Mouse (Mus musculus) left cerebral cortex, adult 2 months (tissue): ENCODE measurements around the gene Pip5kl1. TPM values are rescaled to one million over a fixed set of nuclear protein-coding genes. Genes with fewer than 3 reads are reported as not detected.
A peak's percentile ranks its signal among the peaks of the same experiment; 100 is the strongest.

Source experiments
- DNase-seq, 2 experiments: peaks; one replicate each; pipeline ENCODE4 v3.0.0; 2021 to 2022; ENCODE audit warnings: low spot score in 2 of 2, mixed read lengths in 1 of 2; ENCODE audit errors: extremely low spot score in 1 of 2
- H3K27ac ChIP-seq: fragments of 200-600 bp; 2 replicates; pipeline ENCODE4 v1.8.1; 2022
- H3K4me3 ChIP-seq: fragments of 200-600 bp; 2 replicates; pipeline ENCODE4 v1.8.1; 2022
- CTCF ChIP-seq: fragments of 200-600 bp; IDR thresholded peaks from 2 replicates; pipeline ENCODE4 v1.8.1; 2022; ENCODE audit warnings: antibody characterized with exemption, mild to moderate bottlenecking, moderate library complexity
- intact Hi-C: fragments of 180-260 bp; cut with DNase I; formaldehyde crosslinking; loops from one replicate; pipeline ENCODE4 v1.15.1; 2025
- total RNA-seq, 2 experiments: library from RNA; stranded (reverse); gene quantifications; 2 replicates each; pipeline ENCODE4 v1.2.3; 2021

Gene Pip5kl1
- total RNA-seq, 2 experiments from 2014 or later = 10.1 to 14.1 TPM

DNA sequence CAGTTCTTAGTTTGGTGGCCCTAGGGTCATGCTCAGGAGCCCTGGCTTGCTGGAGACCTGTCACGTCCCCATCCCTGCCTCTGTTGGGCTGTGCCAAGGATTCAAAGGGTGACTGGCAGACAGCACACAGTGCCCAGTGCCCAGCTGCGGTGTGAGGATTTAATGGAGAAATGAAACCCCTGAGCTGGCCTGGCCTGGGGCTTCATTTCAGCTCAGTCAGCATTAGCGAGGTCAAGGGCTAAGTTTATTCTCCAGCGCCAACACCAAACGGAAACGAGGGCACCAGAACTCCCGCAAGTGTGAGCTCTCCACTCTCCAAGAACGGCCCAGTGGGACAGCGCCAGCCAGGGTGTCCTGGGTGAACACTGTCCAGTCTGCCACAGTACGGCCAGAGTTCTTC lies 15.6 kb downstream of the Pip5kl1 start:
- H3K27ac ChIP-seq = no peak overlapping the region; the same call in 1 of the 2 replicates
- DNase-seq = no peak
- intact Hi-C loops = no loop called here
- no peak overlapping the region for H3K4me3 ChIP-seq
- TF ChIP-seq CTCF = no peak

DNA sequence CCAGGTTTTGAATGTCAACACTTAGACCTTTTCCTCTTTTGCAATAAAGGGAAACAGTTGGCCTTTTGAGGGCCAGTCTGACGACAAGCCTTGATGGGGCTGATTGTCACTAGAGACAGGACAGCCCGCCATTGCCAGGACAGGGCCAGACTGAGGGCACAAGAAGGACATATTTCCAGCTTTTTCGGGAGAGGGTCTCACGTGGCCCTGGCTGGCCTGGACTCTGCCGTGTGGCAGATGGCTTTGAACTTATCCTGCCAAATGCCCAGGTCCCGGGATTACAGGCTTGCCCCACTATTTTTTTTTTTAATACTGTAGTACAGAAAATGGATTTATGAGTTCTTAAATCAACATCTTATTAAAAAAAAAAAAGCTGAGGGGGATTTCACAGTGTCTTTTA lies 16.7 kb downstream of the Pip5kl1 start:
- intact Hi-C loops = no loop called here
- H3K27ac ChIP-seq = no peak overlapping the region
- H3K4me3 ChIP-seq = no peak overlapping the region
- DNase-seq = no peak
- no peak for TF ChIP-seq CTCF

DNA sequence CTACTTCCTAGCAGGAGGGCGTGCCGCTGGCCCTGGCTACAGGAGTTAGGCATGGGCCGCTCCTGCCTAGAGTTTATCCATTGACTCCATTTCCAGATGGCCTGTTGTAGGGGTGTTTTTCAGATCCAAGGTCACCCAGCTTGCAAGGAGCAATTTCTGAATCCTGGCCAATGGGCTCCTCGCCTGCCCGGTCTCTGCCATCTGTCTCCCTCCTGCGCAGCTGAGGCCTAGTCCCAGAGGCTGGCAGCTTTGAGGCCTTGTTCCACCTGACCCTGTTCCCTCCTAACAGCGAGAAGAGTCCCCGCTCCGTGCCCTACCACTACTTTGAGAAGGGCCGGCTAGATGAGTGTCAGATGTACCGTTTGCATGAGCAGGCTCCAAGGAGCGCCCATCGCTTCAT lies 22.1 kb downstream of the Pip5kl1 start:
- no peak for TF ChIP-seq CTCF
- no peak for DNase-seq
- intact Hi-C loops = no loop called here
- H3K27ac ChIP-seq = no peak overlapping the region
- no peak overlapping the region for H3K4me3 ChIP-seq

DNA sequence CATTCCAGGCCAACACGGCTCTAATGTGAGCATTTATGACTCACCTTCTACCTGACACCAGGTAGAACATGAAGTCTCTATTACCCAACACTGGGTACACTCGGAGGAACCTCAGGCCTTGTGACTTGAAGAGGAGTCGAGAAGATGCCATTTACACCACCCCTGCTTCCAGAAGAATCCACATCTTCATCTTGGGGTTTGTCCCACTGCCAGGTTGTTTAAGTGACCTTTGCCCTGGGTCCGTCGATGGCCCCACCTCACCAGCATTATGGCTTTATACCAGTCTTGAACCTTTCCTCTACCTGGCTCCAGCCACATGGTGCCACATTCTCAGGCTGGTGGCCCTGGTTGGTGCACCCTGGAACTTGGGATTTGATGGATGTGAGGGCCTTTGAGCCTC lies 22.7 kb downstream of the Pip5kl1 start:
- no peak for TF ChIP-seq CTCF
- intact Hi-C loops = no loop called here
- no peak for DNase-seq
- no peak overlapping the region for H3K27ac ChIP-seq
- no peak overlapping the region for H3K4me3 ChIP-seq

DNA sequence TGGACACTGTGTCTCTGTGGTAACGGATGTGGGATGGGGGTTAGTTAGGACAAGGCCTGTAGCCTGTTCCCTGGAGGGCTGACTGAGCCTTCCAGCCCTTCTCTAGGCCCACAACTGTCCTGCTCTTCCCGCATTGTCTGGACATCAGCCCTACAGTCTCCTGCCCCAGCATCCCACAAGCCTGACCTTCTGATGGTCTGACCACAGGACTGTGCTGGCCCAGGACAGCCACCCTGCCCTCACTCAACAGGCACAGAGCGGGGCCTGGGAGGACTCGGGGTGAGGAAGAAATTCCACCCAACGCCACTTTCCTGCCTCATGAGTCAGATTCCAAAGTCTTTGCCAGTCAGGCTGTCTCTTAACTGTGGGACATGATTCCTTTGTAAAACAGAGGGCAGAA lies 23.1 kb downstream of the Pip5kl1 start:
- Histone ChIP-seq H3K27ac (no peak overlapping the region), H3K4me3 (no peak overlapping the region)
- no peak for TF ChIP-seq CTCF
- intact Hi-C loops = no loop called here
- DNase-seq = no peak

DNA sequence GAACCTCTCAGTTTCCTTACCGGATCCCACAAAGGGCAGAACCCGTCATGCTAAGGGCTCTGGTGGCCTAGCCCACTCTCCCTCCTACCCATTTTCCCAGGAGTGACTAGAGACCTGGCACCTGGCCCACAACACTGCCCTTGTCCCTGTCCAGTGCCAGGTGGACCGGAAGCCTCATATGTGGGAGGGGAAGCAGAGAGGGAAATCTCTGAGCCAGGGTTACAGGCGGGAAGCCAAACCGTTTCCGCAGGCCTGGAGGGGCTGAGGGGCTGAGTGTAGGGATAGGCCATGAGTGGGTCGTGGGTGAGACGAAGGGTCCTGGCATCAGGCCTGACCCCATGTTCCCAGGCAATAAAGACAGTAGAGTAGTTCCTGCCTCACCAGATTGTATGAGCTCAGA lies 23.9 kb downstream of the Pip5kl1 start:
- no peak overlapping the region for H3K27ac ChIP-seq
- TF ChIP-seq CTCF = no peak
- H3K4me3 ChIP-seq = no peak overlapping the region
- intact Hi-C loops = no loop called here
- DNase-seq = no peak

DNA sequence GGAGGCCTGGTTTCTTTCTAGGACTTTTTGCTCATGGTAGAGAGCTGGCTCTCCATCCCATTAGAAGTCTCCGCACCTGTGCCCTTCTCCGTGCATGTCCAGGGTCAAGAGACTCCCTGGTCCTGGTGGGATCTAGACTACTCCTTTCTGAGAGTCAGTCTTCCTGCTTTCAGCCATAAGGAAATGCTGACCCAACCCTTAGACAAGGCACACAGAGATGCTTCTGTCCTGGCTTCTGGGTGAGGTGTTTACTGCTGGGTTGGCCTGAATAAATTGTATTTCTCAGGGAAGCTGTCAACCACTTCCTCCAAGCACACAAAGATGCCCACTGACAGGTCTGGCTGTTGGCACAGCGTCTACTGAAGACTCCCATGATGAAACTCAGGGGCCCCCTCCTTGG lies 24.8 kb downstream of the Pip5kl1 start, which contains the start of gene St6galnac6:
St6galnac6 (plus strand) TSS at position 301 of the 400 bp plus-strand sequence.
- Histone ChIP-seq H3K4me3 (no peak within 1 kb of the TSS), H3K27ac (no peak within 1 kb of the TSS)
- DNase-seq = no peak
- TF ChIP-seq CTCF = no peak
- intact Hi-C loops = no loop called here

DNA sequence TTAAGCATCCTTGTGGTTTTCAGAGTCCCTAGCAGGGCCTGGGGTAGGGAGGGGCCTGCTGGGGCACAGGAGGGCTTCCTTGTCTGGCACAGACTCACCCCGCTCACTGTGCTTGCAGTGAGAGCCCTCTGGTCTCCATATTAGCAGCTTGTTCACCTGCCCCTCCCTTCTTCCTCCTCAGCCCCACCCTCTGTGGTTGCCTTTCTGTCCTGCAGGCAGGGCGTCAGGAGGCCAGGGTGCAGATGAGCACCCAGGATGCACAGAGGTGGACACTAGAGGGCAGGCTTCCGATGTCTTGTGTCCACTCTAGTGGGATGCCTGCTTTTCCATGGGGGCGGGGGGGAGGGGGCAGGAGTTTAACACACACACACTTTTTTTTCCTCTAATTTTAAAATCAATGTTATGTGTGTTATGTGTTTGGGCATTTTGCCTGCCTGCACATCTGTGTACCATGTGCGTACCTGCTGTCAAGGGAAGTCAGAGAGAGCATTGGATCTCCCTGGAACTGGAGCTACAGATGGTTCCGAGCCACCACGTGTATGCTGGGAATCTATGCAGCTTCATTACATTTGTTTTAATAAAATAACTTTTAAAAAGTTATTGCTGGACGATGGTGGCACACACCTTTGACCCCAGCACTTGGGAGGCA lies 26.9 kb downstream of the Pip5kl1 start:
- intact Hi-C loops = loop anchor here (1.0 kb wide), 2 partner anchors 14 to 18 kb away; partner anchors contain the start of gene St6galnac4
- H3K27ac ChIP-seq = no peak overlapping the region
- peak in 1 of 2 experiments; percentile 35 for DNase-seq
- TF ChIP-seq CTCF = peak; percentile 48
- H3K4me3 ChIP-seq = no peak overlapping the region

DNA sequence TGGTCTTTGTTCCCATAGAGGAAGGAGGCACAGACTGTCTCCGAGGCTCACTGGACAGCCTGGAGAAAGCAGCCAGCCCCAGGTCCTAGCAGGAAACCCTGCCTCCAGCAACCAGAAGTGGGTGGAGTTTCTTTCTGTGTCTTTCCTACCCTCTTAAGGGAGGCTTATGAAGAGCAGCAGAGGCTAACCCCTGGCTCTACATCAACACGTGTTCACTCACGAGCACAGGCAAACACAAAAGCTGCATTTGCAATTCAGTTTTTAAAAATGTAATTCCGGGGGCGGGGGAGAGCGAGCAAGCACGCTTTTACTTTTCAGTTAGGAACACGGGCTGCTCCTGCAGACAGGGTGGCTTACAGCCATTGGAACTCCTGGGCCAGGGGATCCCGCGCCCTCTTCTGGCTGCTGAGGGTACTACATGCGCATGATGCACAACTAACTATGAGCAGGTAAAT lies 28.0 kb downstream of the Pip5kl1 start:
- peak; percentile 99 for TF ChIP-seq CTCF
- Histone ChIP-seq H3K4me3 (peak overlapping the region; percentile 15; the same call in 1 of the 2 replicates), H3K27ac (0 out of 2 replicates have a peak overlapping the region, but pooled peaks have one; percentile 4)
- intact Hi-C loops = loop anchor here (1.0 kb wide), 2 partner anchors 15 to 19 kb away; partner anchors contain the start of gene St6galnac4
- DNase-seq = peak; percentile 84 to 87

DNA sequence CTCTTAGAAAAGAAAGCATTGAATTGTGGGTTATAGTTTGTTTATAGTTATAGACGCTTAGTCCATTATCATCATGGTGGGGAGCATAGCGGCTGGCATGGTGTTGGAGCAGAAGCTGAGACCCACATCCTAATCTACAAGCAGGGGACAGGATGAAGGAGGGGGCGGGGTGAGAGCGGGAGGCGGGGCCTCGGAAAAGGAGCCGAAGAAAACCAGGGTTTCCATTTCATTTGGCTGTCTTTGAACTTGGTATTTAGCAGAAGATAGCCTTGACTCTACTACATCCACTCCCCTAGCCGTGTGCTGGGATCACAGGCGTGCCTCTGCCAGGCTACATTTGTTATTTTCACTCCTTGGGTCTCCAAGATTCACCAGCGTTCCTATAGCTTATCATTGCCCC lies 30.0 kb downstream of the Pip5kl1 start:
- intact Hi-C loops = no loop called here
- TF ChIP-seq CTCF = no peak

DNA sequence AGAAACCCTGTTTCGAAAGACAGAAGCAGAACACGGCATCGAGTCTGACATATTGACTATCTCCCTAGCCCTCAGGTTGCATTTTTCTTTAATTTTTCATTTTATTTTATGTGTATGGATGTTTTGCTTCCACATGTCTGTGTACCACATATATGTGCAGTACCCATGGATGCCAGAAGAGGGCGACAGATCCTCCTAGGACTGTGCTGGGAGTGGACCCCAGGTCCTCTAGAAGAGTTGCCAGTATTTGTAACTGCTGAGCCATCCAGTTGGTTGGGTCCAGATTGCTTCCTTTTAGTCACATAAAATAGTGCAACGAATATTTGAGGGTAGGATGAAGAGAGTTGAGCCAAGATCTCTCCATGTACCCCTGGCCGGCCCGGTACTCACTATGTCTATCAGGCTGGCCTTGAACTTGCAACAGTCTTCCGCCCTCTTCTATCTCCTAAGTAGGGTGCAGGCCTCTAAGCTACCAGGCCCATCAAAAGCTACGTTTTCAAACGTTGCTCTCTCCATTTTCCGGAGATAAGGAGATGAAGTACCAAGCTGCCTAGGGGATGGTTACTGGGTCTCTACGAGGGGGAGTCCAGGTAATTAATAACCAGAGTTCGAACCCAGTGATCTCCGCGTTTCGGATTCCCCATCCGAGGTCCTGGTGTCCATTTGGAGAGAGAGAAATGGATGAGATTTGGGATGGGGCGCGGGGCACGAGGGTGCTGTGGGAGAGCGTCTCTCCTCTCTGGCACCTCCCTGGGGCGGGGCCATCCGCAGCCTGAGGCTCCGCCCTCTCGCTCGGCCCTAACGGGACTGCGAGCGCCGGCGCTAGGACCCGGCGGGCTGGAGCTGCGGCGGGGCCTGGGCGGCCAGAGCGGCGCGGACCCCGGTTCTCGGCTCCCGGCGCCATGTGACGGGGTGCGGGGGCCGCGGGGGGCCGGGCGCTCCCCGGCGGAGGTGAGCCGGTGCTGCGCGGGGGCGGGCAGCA lies 31.9 kb downstream of the Pip5kl1 start:
- Histone ChIP-seq H3K27ac (peak overlapping the region; percentile 97), H3K4me3 (peak overlapping the region; percentile 74)
- peak; percentile 85 to 86 for DNase-seq
- intact Hi-C loops = no loop called here
- TF ChIP-seq CTCF = peak; percentile 64

More for the DNA sequence above, 30.0 kb downstream of the Pip5kl1 start:
- Histone ChIP-seq H3K27ac (no peak overlapping the region), H3K4me3 (no peak overlapping the region)
- DNase-seq = no peak
